Mouse (Mus musculus): ENCODE data around the gene Efnb2. TPM values are rescaled to one million over a fixed set of nuclear protein-coding genes. Genes with fewer than 3 reads are reported as not detected.

Gene Efnb2
- polyA plus RNA-seq (2012), result 0.91 and 1.3 TPM in 2 replicates

GRCm38 (mm10) chr8:8661103-8661758, at the start of gene Efnb2:
TSS of gene Efnb2 (minus strand) at chr8:8661242.

GRCm38 (mm10) chr8:8690146-8691092, 29.4 kb upstream of the Efnb2 start, which contains the start of gene Arglu1:
TSS of gene Arglu1 (minus strand) at chr8:8690521.

Other genes starting within 250 kb of the Efnb2 start
- gene Arglu1, start 29.3 kb upstream of the Efnb2 start, polyA plus RNA-seq (2012), result 113 and 197 TPM in 2 replicates